Mouse (Mus musculus) frontal cortex, adult (tissue): Measurements from ENCODE around the gene Txndc17.
A peak's percentile ranks its signal among the peaks of the same experiment; 100 is the strongest.
"Not testable (repeated sequence)": the region's sequence is repeated elsewhere in the genome, so short reads cannot be mapped to it uniquely, and the experiment has no call there.

Source experiments
- ATAC-seq: cut with Nextera tagmentation; 2 replicates; pipeline ENCODE4 v1.9.2; 2017; ENCODE audit warnings: mild to moderate bottlenecking, moderate library complexity, mixed read lengths; ENCODE audit not compliant: low TSS enrichment

The Txndc17 gene

DNA sequence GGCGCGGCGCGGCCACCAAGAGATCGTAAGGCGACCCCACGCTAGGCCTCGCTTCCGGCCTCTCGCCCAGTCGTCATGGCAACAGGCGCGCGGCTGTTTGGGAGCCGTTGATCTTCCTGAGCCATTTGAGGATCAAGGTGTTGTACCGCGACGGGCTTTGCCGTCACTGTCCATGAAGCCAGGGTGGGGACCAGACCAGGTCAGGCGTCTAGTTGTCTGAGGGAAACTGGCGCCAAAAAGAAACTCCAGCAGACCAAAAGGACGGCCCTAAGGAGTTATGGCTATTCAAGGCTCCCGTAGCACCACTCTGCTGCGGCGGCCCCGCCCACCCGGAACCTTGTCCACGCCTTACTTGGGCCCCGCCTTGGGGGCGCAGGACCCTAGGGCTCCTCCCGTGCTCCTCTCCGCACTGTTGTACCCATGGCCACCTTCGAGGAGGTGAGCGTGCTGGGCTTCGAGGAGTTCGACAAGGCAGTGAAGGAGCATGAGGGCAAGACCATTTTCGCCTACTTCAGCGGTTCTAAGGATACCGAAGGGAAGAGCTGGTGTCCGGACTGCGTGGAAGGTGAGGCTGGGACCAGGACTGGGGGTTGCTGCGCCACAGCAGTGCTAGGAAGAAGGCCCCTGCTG, at the start of gene Txndc17, which contains the start of gene 4933427D14Rik:
Gene Txndc17, plus strand, starts transcription at position 344 of the 630 bp plus-strand sequence.
Gene 4933427D14Rik, minus strand, starts transcription at position 256 of the 630 bp plus-strand sequence.
- ATAC-seq, result peak; percentile 63

- ATAC-seq, result no peak
These were observed 44.1 kb upstream of the Txndc17 start for GRCm38 (mm10) chr11:72163198-72163597.

- no peak for ATAC-seq
These were observed 37.5 kb upstream of the Txndc17 start for GRCm38 (mm10) chr11:72169871-72170270.

- not testable (repeated sequence) for ATAC-seq
These were observed 35.4 kb upstream of the Txndc17 start for GRCm38 (mm10) chr11:72171906-72172305.

DNA sequence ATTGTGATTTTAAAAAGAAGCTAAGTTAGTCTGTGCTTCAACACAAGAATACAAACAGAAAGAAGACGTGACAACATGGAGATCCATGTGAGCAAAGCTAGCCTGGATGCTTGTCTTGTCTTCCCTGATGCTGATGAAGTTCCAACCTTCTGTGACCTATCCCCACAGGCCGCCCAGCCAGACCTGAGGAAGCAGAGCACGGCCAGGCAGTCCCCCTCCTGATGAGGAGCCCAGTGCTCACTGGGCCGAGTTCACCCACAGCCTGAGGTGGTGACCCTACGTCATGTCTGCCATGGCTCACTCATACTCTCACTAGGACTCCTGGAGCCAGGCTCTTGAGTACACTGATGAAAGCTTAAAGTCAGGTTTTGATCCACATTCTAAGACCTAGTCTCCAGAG, 33.8 kb upstream of the Txndc17 start:
- ATAC-seq, result no peak

- ATAC-seq, result no peak
These were observed 32.6 kb upstream of the Txndc17 start for GRCm38 (mm10) chr11:72174721-72175120.

- no peak for ATAC-seq
These were observed 31.4 kb upstream of the Txndc17 start for GRCm38 (mm10) chr11:72175966-72176365.

DNA sequence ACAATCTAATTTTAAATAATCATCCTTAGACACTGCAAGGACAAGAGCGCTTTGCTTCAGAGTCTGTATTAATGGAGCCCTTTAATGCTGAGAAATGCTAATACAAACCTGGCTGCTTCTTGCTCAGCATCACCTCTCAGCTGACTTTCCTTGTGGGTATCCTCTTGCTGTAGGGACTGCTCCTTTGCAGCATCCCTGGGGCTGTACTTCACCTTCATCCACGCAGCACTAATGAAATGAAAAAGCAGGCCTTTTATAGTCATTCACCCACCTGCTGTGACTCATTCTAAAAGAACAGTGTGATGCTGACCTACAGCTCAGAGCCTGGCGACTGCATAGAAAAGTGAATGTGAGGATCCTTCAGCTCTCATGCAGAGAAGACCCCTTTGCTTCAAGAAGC, 30.8 kb upstream of the Txndc17 start:
- ATAC-seq, result peak; percentile 27; the same call in 1 of the 2 replicates

GRCm38 (mm10) chr11:72180556-72180955, 26.8 kb upstream of the Txndc17 start:
- no peak for ATAC-seq

DNA sequence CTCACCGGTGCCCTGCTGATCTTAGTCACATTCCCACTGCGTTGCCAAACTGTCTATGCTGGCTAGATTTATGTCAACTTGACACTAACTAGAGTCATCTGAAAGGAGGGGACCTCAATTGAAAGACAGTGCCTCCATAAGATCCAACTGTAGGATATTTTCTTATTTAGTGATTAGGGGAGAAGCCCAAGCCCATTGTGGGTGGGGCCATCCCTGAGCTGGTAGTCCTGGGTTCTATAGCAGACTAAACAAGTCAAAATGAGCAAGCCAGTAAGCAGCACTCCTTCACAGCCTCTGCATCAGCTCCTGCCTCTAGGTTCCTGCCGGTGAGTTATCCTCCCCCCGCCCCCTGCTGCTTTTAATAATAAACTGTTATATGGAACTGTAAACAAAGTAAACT, 26.2 kb upstream of the Txndc17 start:
- no peak for ATAC-seq

DNA sequence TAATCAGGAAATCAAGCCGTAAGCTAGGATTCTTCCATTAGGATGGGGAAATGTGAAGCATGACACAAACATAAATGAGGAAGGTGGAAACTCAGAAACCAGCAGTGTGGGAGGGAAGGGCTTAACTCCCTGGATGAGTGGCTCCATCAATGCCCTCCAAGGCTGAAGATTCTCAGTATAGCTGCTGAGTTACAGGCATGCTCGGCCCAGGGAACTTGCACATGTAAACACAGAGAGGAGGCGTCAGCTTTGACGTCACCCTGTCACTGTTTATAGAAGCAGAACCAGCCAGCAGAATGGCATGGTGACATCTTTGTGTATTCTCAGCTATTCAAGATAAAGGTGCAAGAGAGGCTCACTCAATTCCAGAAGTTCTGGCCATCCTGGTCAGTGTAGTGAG, 23.1 kb upstream of the Txndc17 start:
- ATAC-seq, result peak; percentile 50; the same call in 1 of the 2 replicates

DNA sequence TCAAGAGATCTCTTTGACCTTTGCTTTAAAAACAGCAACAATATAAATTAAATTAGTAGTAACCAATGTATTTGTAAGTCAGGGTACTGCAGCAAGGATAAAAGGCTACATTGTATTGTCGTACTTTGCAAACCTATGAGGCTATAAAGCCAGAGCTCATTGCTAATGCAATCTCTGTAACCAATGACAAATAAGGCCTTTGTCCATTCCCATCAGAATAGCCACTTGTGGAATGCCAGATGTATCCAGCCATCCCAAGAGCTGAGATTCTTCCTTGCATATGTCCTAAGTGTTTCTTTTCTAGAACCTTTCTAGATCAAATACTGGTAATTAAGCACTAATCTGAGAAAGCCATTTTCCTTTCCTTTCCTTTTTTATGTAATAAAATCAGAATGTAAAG, 16.5 kb upstream of the Txndc17 start:
- no peak for ATAC-seq

- no peak for ATAC-seq
These were observed 13.1 kb upstream of the Txndc17 start for GRCm38 (mm10) chr11:72194259-72194658.

DNA sequence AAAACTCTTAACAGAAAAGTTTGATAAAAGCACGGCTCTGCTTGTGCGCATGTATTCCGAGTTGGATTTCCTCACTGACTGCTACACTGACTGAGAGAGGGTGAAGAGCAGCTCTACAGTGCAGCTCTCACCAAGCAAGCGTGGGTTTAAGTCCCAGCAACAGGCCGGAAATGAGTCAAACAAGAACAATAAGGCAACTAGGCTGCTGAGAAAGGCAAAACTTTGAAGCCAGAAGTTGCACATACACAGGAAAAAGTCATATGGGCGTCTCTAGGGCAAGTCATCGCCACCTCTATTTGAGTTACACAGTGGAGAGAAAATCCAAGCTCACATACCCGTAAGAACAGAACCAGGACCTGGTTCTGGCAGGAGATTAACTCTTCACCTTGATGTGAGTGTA, 10.8 kb upstream of the Txndc17 start:
- no peak for ATAC-seq

- no peak for ATAC-seq
These were observed 3.9 kb upstream of the Txndc17 start for GRCm38 (mm10) chr11:72203440-72203839.

- ATAC-seq, result peak; percentile 24; the same call in 1 of the 2 replicates
These were observed 2.1 kb upstream of the Txndc17 start for GRCm38 (mm10) chr11:72205256-72205655.

- ATAC-seq, result peak; percentile 45
These were observed 775 bp upstream of the Txndc17 start, which contains the start of gene Gm43951 for GRCm38 (mm10) chr11:72206341-72207203. Gene Gm43951 (minus strand): TSS chr11:72206840.

DNA sequence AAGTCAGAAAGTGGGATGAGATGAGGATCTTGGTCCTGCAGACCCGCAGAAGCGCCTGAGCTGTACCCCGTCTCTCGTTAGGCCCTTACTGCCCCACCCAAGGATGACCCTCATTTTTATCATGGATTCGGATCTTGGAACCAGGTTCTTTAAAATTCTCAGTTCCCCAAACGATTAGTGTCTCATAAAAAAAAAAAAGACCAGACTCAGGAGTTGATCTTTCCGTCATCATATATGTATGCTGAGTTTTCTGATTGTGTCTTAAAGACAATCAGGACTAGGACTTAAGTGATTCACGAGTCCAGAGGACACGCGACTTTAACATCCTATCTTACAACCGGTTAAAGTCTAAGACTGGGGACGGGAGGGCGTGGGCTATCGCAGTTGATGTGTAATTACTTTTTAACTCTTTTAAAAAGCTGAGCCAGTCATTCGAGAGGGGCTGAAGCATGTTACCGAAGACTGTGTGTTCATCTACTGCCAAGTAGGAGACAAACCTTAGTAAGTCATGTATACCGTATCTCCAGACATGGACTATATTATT, 559 bp downstream of the Txndc17 start:
- ATAC-seq, result no peak

DNA sequence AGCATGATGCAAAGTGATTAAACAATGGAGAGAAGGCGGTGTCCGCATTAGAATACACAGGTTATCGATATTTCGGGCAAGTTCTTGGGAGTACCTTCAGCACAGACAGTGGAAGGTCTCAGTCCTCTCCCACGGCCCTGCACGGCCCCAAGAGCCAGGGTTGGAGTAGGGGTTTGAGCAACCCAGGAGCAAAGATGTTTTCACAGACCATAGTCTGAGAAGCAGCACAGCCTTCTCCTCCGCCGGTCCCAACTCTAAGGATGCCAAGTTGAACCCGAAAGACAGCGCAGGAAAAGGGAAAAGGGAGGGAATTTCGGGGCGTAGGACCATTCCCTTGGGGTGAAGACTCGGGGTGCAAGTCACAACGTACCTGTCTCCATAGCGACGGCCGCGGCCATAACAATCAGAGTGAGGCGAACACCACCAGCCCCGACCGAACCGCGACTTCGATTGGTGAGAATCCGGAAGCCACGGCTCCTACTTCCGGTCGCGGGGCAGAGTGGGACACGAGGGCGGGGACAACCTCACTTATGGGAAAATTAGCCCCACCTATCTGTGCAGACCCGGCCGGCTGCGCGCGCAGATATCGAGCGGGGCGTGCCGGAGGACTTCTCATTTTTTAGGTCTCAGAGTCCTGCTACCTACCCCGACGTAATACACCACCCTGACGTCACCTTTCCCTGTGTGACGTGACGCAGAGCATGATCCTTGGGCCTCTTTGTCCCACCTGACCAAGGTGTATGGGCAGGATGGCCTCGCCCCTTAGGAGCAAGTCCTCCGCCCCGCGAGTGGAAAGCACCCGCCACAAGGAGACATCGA, 7.5 kb downstream of the Txndc17 start:
- ATAC-seq, result peak; percentile 94

- ATAC-seq, result peak; percentile 66
These were observed 8.1 kb downstream of the Txndc17 start, which contains the start of gene Med31 for GRCm38 (mm10) chr11:72215410-72215797. Gene Med31 (minus strand): TSS chr11:72215592.

- ATAC-seq, result 0 out of 2 replicates have a peak, but pooled peaks have one; percentile 22
These were observed 9.8 kb downstream of the Txndc17 start for GRCm38 (mm10) chr11:72217116-72217515.

- ATAC-seq, result peak; percentile 72
These were observed 13.9 kb downstream of the Txndc17 start for GRCm38 (mm10) chr11:72221278-72221677.
